Mouse (Mus musculus) midbrain, embryonic 11.5 days (tissue): ENCODE results near the gene Kazn. TPM values are rescaled to one million over a fixed set of nuclear protein-coding genes. Genes with fewer than 3 reads are reported as not detected.
A peak's percentile ranks its signal among the peaks of the same experiment; 100 is the strongest.

Experiments
- ATAC-seq: fragments of 200-750 bp; cut with Nextera tagmentation; 2 replicates; pipeline ENCODE4 v1.8.0; 2017; ENCODE audit warnings: moderate TSS enrichment, moderate library complexity; ENCODE audit not compliant: low FRiP score
- DNase-seq: peaks from one replicate; pipeline ENCODE4 v3.0.0; 2015; ENCODE audit warnings: low spot score; ENCODE audit errors: missing footprints
- H3K27ac ChIP-seq: fragments of 300-500 bp; sonication (generic); 2 replicates; pipeline ENCODE4 v1.5.1; 2014; ENCODE audit warnings: low read depth, low read length
- H3K27me3 ChIP-seq: fragments of 300-500 bp; sonication (generic); 2 replicates; pipeline ENCODE4 v1.6.1; 2014; ENCODE audit warnings: mild to moderate bottlenecking, low read length, moderate library complexity, mixed read lengths; ENCODE audit not compliant: control insufficient read depth, insufficient read depth
- H3K36me3 ChIP-seq: fragments of 300-500 bp; sonication (generic); 2 replicates; pipeline ENCODE4 v1.6.1; 2014; ENCODE audit warnings: mild to moderate bottlenecking, low read length, moderate library complexity, mixed read lengths; ENCODE audit not compliant: control insufficient read depth, insufficient read depth
- H3K4me1 ChIP-seq: fragments of 300-500 bp; sonication (generic); 2 replicates; pipeline ENCODE4 v1.6.1; 2014; ENCODE audit warnings: low read length; ENCODE audit not compliant: control insufficient read depth, insufficient read depth
- H3K4me2 ChIP-seq: fragments of 300-500 bp; sonication (generic); 2 replicates; pipeline ENCODE4 v1.6.1; 2014; ENCODE audit warnings: mild to moderate bottlenecking, moderate library complexity
- H3K4me3 ChIP-seq: fragments of 300-500 bp; sonication (generic); 2 replicates; pipeline ENCODE4 v1.5.1; 2014; ENCODE audit warnings: low read depth, low read length
- H3K9ac ChIP-seq: fragments of 300-500 bp; sonication (generic); 2 replicates; pipeline ENCODE4 v1.6.1; 2014; ENCODE audit warnings: low read length
- H3K9me3 ChIP-seq: fragments of 300-500 bp; sonication (generic); 2 replicates; pipeline ENCODE4 v1.6.1; 2016; ENCODE audit warnings: low read length; ENCODE audit not compliant: control insufficient read depth
- WGBS: fragments of 180-500 bp; shearing (Covaris S2); extraction: QIAGEN DNeasy Blood & Tissue Kit; methylation state at CpG from one replicate; pipeline ENCODE4 v1.1.7; 2014; 5-methylcytosine and 5-hydroxymethylcytosine counted together
- polyA plus RNA-seq: library from polyadenylated mRNA; unstranded; fragments of >200 nt; fragmentation: Nextera tagmentation; extraction: Ambion mirVana; gene quantifications from 2 replicates; pipeline ENCODE4 v1.2.1, GENCODE M21; 2014

Kazn gene
- polyA plus RNA-seq, 1 experiment from 2014 or later: 12.1 TPM

DNA sequence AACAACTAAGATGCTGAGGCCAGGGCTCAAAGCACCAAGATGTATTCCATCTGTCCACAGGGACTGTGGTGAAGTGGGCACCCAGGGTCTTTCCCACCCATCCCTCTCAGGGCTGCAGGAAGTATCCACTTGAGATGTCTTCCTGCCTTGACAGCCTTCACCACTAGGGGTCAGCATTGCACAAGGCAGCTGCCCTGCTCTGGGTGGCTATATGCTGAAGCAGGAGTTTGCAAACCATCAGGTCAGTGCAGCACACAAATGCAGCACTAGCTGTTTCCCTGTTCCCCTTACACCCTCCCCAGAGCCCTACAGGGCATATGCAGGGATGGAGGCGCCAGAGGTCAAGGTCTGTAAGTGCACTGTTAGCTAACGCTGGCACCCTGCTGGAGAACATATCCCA is 85.7 kb downstream of the Kazn start:
- no peak overlapping the region for H3K4me3 ChIP-seq
- 6% methylated on average over 2 of the region's 2 CpGs for WGBS
- no peaks in the 10 kb centered on the region for H3K36me3 ChIP-seq
- peak; percentile 78 for ATAC-seq
- H3K27me3 ChIP-seq: no peaks in the 10 kb centered on the region
- H3K4me2 ChIP-seq: no peak overlapping the region
- no peaks in the 10 kb centered on the region for H3K9me3 ChIP-seq
- no peak overlapping the region for H3K27ac ChIP-seq
- DNase-seq: peak; percentile 98
- no peaks in the 10 kb centered on the region for H3K4me1 ChIP-seq
- H3K9ac ChIP-seq: no peak overlapping the region

GRCm38 (mm10) chr4:142152733-142153422 is 86.3 kb downstream of the Kazn start:
- WGBS: 71% methylated on average over 8 of the region's 8 CpGs
- H3K27ac ChIP-seq: no peak overlapping the region
- no peaks in the 10 kb centered on the region for H3K27me3 ChIP-seq
- DNase-seq: no peak
- H3K4me3 ChIP-seq: no peak overlapping the region
- H3K4me2 ChIP-seq: no peak overlapping the region
- no peaks in the 10 kb centered on the region for H3K4me1 ChIP-seq
- peak; percentile 8; the same call in 1 of the 2 replicates for ATAC-seq
- H3K9ac ChIP-seq: no peak overlapping the region
- no peaks in the 10 kb centered on the region; the same call in 1 of the 2 replicates for H3K36me3 ChIP-seq
- no peaks in the 10 kb centered on the region for H3K9me3 ChIP-seq

DNA sequence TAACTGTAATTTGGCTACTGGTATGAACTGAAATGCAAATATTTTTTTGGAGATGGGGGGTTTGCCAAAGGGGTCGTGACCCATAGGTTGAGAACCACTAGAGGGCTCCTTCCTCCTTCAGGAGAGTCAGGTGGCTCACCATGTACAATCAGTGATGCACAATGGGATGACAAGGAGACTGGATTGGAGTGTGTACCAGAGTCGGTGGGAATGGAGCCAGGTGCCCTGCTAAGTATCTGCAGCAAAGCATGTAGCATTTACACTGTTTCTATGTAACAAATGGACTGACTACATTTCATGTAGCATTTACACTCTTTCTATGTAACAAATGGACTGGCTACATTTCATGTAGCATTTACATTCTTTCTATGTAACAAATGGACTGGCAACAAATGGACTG is 89.1 kb downstream of the Kazn start:
- Histone ChIP-seq H3K36me3 (peaks cover 2% of the 10 kb centered on the region), H3K9ac (no peak overlapping the region), H3K4me2 (no peak overlapping the region), H3K9me3 (no peaks in the 10 kb centered on the region), H3K27ac (no peak overlapping the region), H3K4me3 (no peak overlapping the region), H3K4me1 (no peaks in the 10 kb centered on the region), H3K27me3 (no peaks in the 10 kb centered on the region)
- WGBS: 82% methylated on average over 2 of the region's 2 CpGs
- ATAC-seq (no peak), DNase-seq (no peak)

DNA sequence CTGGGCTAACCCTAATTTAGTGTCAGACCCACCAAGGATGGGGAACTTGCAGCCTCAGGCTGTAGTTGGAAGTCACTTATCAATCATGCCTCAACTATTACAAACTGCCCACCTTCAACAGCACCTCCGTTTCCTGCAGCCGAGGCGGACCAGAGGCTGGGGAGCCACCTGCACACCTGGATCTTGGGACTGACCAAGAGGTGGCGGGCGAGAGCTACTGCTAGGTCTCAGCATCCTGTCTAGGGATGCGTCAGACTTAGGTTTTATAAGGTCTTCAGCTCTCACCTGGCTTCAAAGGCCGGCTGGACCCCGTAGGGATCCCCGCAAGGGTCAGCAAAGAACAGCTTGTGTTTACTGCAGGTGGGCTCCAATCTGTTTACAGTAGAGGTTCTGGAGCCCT is 90.0 kb downstream of the Kazn start:
- Histone ChIP-seq H3K9me3 (no peaks in the 10 kb centered on the region), H3K27me3 (no peaks in the 10 kb centered on the region), H3K4me1 (no peaks in the 10 kb centered on the region), H3K27ac (no peak overlapping the region), H3K4me3 (no peak overlapping the region), H3K4me2 (no peak overlapping the region), H3K9ac (no peak overlapping the region), H3K36me3 (peaks cover 2% of the 10 kb centered on the region)
- DNase-seq (no peak), ATAC-seq (no peak)
- WGBS: 79% methylated on average over 9 of the region's 9 CpGs

DNA sequence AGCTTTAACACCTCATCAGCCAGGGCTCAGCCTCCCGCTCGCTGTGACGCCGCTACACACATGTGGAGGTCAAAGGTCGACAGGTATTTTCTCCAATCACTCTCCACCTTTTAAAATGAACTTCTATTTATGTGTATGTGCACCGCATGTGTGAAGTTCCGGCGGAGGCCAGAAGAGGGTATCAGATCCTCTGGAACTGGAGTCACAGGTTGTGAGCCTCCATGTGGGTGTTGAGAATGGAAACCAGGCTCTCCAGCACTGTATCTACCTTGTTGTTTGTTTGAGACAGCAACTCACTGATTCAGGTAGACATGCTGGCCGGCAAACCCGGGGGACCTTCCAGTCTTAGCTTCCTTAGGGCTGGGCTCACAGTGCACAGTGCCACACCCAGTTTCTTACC is 91.5 kb downstream of the Kazn start:
- H3K36me3 ChIP-seq: peaks cover 2% of the 10 kb centered on the region
- no peak for DNase-seq
- WGBS: 98% methylated on average over 10 of the region's 10 CpGs

GRCm38 (mm10) chr4:142144096-142144495 is 95.1 kb downstream of the Kazn start:
- Histone ChIP-seq H3K4me1 (peaks cover under 1% of the 10 kb centered on the region), H3K9ac (no peak overlapping the region), H3K9me3 (no peaks in the 10 kb centered on the region), H3K36me3 (peaks cover 2% of the 10 kb centered on the region), H3K27me3 (no peaks in the 10 kb centered on the region), H3K27ac (no peak overlapping the region), H3K4me2 (no peak overlapping the region), H3K4me3 (no peak overlapping the region)
- peak; percentile 91 for DNase-seq
- 48% methylated on average over 5 of the region's 5 CpGs for WGBS
- no peak for ATAC-seq

More for the DNA sequence above, 91.5 kb downstream of the Kazn start:
- Histone ChIP-seq H3K9ac (no peak overlapping the region), H3K4me1 (no peaks in the 10 kb centered on the region), H3K9me3 (no peaks in the 10 kb centered on the region), H3K27me3 (no peaks in the 10 kb centered on the region), H3K27ac (no peak overlapping the region), H3K4me3 (no peak overlapping the region), H3K4me2 (no peak overlapping the region)
- ATAC-seq: no peak

DNA sequence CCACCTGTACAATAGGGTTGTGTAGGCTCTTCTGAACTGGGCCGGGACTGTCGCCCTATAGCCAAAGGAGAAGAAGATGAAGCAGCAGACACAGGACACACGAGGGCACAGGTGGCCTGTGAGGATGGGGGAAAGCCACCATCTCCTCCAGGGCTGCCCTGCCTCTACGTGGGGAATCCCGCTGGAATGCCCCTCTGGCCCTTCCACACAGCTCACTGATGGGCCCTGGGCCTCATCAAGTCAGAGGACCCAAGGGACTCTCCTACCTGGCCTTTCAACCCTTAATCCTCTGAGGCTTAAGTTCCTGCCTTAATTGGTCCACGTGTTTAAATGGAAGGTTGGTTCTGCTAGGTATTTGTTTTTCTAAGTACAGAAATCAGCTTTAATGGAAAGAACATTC is 95.9 kb downstream of the Kazn start:
- ATAC-seq (no peak), DNase-seq (no peak)
- H3K9me3 ChIP-seq: no peaks in the 10 kb centered on the region
- peaks cover 2% of the 10 kb centered on the region for H3K36me3 ChIP-seq
- peaks cover 8% of the 10 kb centered on the region for H3K4me1 ChIP-seq
- H3K27me3 ChIP-seq: no peaks in the 10 kb centered on the region
- 75% methylated on average over 6 of the region's 6 CpGs for WGBS
- no peak overlapping the region for H3K4me2 ChIP-seq
- no peak overlapping the region for H3K4me3 ChIP-seq
- H3K9ac ChIP-seq: no peak overlapping the region
- no peak overlapping the region for H3K27ac ChIP-seq

DNA sequence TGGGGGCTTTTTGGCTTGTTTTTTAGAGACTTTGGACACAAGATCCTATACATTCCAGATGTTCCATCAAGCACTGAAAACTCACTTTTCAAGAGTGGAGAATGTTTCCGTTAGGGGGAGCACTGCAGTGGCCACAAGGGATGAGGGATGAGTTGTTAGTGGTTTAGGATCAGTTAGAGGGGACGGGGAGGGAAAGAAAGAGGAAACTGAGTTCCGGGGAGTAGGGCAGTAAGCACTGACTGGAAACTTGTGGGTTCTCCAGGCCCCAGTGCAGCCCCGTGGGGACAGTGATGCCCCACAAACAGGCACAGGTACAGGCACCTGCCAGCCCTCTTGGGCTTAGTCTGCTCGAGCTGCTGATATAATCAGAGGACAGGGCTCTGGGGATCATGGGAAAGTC is 99.5 kb downstream of the Kazn start:
- Histone ChIP-seq H3K4me3 (no peak overlapping the region), H3K4me1 (peaks cover 11% of the 10 kb centered on the region), H3K36me3 (no peaks in the 10 kb centered on the region), H3K9ac (no peak overlapping the region), H3K27me3 (no peaks in the 10 kb centered on the region), H3K9me3 (no peaks in the 10 kb centered on the region), H3K4me2 (no peak overlapping the region), H3K27ac (no peak overlapping the region)
- WGBS: 80% methylated on average over 5 of the region's 5 CpGs
- no peak for DNase-seq
- ATAC-seq: no peak

DNA sequence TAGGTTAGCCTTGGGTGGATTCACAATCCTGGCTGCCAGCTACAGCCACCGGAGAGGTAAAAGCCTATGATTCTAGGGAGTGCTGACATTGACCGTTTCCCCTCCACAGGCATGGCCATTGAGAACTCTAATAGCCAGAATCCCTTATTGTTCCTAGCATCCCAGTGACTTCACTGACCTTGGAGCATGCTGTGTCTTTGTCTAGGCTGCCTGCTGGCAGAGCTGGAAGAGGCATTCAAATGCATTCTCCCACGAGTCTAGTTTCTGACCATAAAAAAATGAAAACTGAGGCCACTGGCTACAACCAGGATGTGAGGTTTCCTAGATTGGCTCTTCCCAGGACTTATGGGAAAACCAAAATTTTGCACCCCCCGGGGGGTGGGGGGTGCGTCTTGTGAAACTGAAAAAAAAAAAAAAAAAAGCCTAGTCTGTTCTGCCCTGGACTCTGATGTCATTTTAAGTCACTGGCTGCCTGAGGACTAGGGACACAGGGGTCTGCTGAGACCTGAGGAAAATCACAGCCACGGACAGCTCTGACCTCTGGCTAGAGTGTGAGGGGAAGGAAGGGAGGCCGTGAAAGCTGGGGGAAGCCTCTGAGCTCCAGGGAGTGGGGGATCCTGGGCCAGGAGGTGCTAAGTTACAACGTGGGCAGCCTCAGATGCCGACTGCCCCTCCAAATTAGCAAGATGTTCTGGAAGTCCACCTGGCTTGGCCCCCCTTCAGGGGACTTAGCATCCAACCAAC is 100.7 kb downstream of the Kazn start:
- 11% methylated on average over 9 of the region's 9 CpGs for WGBS
- peak overlapping the region; percentile 35 for H3K9ac ChIP-seq
- H3K4me3 ChIP-seq: no peak overlapping the region

More for the DNA sequence above, 100.7 kb downstream of the Kazn start:
- peak overlapping the region; percentile 49 for H3K27ac ChIP-seq
- peak; percentile 92 for DNase-seq
- H3K4me2 ChIP-seq: no peak overlapping the region; the same call in 1 of the 2 replicates
- H3K36me3 ChIP-seq: no peaks in the 10 kb centered on the region
- peaks cover 11% of the 10 kb centered on the region for H3K4me1 ChIP-seq
- no peaks in the 10 kb centered on the region for H3K27me3 ChIP-seq
- H3K9me3 ChIP-seq: no peaks in the 10 kb centered on the region
- ATAC-seq: peak; percentile 71
